Mouse (Mus musculus) kidney, postnatal 14 days (tissue): ENCODE results near the gene Eefsec.

Experiments used
- DNase-seq: peaks from one replicate; pipeline ENCODE4 v3.0.0; 2022; ENCODE audit warnings: mixed read lengths

Gene Eefsec

DNA sequence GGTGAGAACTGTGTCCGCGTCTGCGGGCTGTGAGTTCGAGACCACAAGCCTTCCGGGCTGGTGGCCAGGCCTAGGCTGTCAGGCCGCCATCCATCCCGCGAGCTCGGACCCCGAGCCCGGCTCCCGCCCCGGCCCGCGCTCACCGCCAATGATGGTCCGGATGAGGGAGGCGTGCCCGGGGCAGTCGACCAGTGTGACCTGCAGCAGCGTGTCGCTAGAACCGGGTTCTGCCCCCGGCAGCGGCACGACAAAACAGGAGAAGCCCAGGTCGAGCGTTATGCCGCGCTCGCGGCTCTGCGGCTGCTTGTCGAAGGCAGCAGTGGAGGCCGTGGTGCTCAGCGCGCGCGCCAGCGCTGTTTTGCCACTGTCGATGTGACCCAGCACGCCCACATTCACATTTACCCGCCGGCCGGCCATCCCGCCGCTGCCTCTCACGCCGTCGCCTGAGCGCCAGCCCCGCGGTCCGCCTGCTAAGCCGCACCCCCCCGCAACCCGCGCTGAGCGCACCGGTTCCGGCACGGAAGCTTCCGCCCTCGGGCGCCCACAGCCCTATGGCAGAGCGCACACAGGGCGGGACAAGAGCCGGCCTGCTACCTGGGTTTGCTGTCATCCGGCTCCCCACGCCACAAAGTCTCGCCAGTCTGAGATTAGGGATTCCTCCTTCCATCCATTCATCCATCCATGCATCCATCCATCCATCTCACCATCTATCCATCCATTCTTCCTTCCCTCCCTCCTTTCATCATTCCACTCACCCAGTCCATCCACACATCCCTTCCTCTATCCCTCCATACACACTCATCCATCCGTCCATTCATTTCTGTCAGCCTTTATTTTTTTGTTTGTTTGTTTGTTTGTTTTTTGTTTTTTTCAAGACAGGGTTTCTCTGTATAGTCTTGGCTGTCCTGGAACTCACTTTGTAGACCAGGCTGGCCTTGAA, at the start of gene Eefsec:
TSS of gene Eefsec (minus strand) at position 477 of the 940 bp plus-strand sequence.
- peak; percentile 88 for DNase-seq

DNA sequence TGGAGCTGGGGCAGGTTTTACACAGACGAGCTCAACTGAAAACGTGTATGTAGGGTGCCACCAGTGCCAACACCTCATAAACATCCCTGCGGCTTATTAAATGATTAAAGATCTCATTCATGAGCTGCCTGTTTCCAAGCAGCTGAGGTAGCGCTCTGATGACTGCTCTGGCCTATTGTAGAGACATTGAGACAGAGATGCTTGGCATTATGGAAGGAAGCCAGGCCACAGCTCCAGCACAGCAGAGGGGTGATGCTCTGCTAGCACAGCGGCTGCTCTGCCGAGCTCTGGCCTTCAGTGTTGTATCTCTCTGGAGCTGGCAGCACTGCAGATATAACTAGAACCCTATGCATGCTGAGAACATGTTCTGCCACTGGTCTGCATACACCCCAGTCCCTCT, 47.4 kb upstream of the Eefsec start:
- DNase-seq: no peak

DNA sequence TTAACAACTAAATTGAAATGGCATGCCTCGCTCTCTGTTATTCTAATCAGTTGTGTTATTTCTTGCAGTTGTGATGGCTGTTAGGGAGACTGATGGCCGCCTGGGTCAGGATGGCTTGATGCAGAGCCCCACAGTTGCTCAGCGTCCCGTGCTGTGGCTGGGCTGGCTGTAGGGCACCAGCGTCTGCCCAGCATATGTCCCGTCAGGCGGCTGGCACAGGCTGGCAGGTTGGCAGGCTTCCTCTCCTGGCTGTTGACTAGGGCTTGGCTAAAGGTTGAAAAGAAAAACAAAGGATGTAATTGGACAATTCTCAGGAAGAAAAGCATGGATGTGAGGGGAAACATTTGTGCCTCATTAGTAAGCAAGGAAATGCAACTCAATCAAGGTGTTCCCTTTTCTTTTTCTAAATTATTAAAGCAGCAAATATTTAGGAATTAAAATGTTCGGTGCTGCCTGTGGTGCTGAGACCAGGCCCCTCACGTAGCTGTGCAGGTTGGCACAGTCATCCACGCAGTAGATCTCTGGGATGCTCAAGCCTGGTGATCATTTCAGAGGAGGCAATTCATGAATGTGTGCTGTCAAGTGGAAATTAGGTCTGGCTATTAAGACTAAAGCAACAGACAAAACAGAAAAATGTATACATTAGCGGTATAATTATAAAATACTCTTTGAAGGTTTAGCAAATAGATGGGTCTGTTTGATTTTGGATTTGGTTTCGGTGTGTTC, 44.5 kb upstream of the Eefsec start:
- DNase-seq: no peak

- no peak for DNase-seq
These were observed 43.5 kb upstream of the Eefsec start for GRCm38 (mm10) chr6:88489834-88490233.

- DNase-seq: no peak
These were observed 42.7 kb upstream of the Eefsec start for GRCm38 (mm10) chr6:88489026-88489425.

DNA sequence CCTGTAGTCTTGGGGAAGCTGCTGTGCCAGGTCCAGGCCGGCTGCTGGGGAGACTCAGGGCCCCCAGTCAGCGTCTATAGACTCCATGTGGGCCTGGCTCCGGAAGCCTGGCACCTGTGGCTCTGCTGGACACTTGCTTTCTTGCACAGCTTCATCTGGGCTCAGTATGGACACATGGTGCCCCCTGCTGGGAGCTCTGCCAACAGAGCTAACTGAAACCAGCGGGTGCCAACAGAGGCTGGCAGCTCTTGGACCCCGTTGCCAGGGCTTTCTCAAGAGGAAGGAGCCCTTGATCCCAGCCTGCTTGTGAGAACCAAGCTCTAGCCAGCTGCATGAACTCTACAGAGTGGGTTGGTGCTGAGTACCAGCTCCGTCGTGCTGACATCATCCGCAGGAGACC, 40.6 kb upstream of the Eefsec start:
- DNase-seq: peak; percentile 63

GRCm38 (mm10) chr6:88485378-88485777, 39.0 kb upstream of the Eefsec start:
- no peak for DNase-seq

- no peak for DNase-seq
These were observed 37.6 kb upstream of the Eefsec start for GRCm38 (mm10) chr6:88483913-88484312.

- peak; percentile 37 for DNase-seq
These were observed 36.8 kb upstream of the Eefsec start for GRCm38 (mm10) chr6:88483111-88483510.

DNA sequence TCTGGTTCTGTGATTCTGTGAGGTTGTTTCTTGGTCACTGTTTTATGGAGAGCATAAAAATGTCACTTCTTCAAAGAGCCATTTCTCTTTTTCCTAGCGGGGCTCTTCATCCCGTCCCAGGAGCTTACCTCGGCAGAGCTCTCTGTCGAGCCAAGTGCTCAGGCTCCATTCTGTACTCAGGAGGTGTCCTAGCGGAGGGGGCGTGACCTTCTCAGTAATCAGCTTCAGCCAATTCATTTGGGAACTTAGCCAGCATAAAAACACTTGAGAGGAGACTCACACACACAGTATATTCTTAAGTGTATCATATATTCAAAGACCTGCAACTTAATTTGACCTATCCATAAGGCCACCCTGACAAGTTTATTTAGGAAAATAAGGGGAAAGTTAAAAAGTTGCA, 34.1 kb upstream of the Eefsec start:
- no peak for DNase-seq

GRCm38 (mm10) chr6:88469878-88470277, 23.5 kb upstream of the Eefsec start:
- DNase-seq: no peak

GRCm38 (mm10) chr6:88465181-88465920, 19.0 kb upstream of the Eefsec start, which contains the start of gene Ruvbl1:
Gene Ruvbl1 (plus strand): TSS chr6:88465409.
- peak; percentile 94 for DNase-seq

GRCm38 (mm10) chr6:88454545-88454944, 8.2 kb upstream of the Eefsec start:
- no peak for DNase-seq

- no peak for DNase-seq
These were observed 1.1 kb upstream of the Eefsec start for GRCm38 (mm10) chr6:88447454-88447853.

- DNase-seq: no peak
These were observed 678 bp downstream of the Eefsec start for GRCm38 (mm10) chr6:88445661-88446060.

- DNase-seq: no peak
These were observed 2.1 kb downstream of the Eefsec start for GRCm38 (mm10) chr6:88444076-88444750.

DNA sequence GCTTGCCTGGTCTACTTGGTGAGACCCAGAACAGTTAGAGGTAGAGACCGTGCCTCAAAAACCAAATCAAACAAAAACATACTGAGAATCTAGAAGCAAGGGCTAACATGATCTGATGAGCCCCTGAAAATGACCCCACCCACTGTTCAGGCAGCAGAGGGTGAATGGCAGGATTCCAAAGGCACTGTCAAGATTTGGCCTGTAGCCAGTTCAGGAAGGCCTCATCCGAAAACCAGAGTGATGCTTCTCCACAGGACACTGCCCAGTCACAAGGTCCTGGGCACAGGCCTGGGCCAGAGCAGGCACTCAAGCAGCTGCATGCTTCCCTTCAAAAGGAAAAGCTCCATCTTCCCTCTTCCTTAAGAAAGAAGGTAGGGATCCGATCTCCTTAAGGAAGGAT, 2.9 kb downstream of the Eefsec start:
- DNase-seq: no peak

DNA sequence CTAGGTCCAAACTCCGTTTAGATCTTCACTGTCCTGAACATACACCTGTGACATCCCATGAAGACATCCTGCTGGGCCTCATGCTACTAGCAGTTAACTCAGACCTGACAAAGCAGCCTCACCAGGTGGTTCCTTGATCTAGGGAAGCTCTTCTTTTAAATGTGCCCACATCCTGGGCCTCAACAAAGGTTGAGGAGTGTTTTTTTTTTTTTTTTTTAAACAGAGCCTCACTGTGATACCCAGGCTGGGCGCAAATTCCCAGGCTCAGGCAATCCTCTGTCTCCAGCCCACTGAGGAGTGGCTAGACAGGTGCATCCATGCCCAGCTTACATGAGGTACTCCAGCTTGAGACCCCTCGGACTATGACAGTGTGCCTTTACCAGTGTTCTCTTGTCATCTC, 3.8 kb downstream of the Eefsec start:
- DNase-seq: no peak

DNA sequence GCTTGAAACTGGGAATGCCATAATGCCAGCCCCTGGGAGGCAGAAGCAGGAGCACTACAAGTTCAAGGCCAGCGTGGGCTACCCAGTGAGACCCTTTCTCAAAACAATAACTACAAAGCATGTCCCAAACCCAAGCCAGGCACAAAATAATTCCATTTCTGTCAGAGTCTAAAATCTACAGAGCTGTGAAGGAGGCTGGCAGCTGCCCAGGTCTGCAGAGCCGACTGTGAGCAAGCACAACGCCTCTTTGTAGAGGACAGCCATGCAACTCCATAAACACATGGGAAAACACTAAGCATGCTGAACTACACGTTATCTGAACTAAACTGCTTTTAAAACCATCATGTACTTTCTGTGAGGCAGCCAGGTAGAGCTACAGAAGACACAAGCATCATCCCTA, 7.3 kb downstream of the Eefsec start:
- no peak for DNase-seq

DNA sequence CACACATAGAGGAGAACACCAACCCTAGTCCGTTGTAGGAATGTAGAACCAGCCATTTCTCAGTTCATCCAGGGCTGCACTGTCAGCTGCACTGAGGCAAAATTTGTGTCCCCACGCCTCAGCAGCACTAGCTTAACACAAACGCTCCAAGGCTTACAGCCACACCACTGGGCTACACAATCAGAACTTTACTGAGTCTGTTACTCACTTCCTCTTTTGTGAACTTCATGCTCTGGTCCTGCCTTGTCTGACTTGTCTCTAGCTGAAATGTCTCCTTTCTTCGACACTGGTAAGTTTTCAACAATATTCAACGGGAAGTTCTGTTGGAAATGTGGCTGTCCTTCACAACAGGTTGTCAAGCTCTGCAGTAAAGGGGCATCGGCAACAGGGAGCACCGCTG, 10.7 kb downstream of the Eefsec start:
- no peak for DNase-seq

DNA sequence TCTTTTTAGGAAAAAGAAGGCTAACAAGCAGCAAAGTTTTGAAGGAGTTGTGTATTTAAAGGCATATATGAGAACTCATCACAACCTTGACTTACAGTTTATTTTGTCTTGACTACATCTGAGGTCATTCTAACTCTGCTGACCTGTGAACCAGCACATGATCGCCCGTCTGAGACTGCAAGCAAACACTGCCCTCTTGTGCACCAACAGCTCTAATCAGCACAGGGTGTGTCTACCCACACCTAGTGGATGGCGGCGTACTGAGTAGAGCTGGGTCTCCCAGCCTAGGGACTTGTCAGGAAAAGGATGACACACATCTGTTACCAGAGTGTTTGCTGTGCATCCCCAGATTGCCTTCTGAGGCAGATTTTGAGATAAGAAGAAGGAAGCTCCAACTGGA, 15.1 kb downstream of the Eefsec start:
- DNase-seq: peak; percentile 73

DNA sequence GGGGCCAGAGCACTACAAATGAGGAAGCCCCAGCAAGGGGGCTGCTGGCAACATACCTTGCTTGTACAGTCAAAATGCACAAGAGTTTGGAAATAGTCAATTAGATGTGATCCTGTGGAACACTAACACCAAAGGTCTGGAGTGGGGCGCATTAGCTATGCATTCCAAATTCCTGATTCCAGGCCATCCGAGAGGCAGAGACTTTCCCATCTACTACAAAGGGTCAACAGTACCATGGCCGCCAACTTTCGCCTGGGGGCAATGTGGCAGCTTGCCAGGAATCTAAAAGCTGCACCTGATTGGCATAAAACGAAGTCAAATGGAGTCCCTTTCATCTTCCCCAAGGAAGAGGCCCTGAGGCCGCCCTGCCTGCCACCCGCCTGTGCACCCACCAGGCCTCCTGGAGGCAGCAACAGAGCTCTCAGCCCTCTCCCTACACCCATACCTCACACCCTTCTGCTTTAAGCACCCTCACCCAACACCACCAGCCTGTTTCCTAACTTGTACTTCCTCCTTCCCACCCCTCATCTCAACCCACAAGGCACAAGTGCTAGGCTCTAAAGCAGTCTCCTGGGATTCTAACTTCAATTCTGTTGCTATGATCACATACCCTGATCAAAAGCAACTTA, 30.1 kb downstream of the Eefsec start:
- DNase-seq: peak; percentile 76
